Mouse (Mus musculus): ENCODE measurements around the gene Fli1.

Fli1 gene

GRCm38 (mm10) chr9:32450161-32450560 lies 92.5 kb downstream of the Fli1 start:
- no peak for DNase-seq

GRCm38 (mm10) chr9:32448766-32449165 lies 93.9 kb downstream of the Fli1 start:
- no peak for DNase-seq

- DNase-seq = peak; percentile 32
These were observed 96.9 kb downstream of the Fli1 start for GRCm38 (mm10) chr9:32445789-32446188.

- no peak for DNase-seq
These were observed 98.0 kb downstream of the Fli1 start for GRCm38 (mm10) chr9:32444453-32445201.

GRCm38 (mm10) chr9:32443817-32444216 lies 98.8 kb downstream of the Fli1 start:
- no peak for DNase-seq

GRCm38 (mm10) chr9:32443115-32443514 lies 99.5 kb downstream of the Fli1 start:
- DNase-seq = no peak

GRCm38 (mm10) chr9:32434241-32435213 lies 108.1 kb downstream of the Fli1 start:
- DNase-seq = no peak

- DNase-seq = peak; percentile 61
These were observed 111.6 kb downstream of the Fli1 start for GRCm38 (mm10) chr9:32431061-32431460.

- no peak for DNase-seq
These were observed 117.3 kb downstream of the Fli1 start for GRCm38 (mm10) chr9:32425321-32425720.

GRCm38 (mm10) chr9:32420711-32421110 lies 122.0 kb downstream of the Fli1 start:
- DNase-seq = no peak

GRCm38 (mm10) chr9:32417466-32418116 lies 125.1 kb downstream of the Fli1 start:
- no peak for DNase-seq

GRCm38 (mm10) chr9:32415952-32416351 lies 126.7 kb downstream of the Fli1 start:
- no peak for DNase-seq

- no peak for DNase-seq
These were observed 127.7 kb downstream of the Fli1 start for GRCm38 (mm10) chr9:32414956-32415355.

GRCm38 (mm10) chr9:32412836-32413580 lies 129.7 kb downstream of the Fli1 start:
- DNase-seq = no peak

GRCm38 (mm10) chr9:32411507-32411906 lies 131.2 kb downstream of the Fli1 start:
- peak; percentile 58 for DNase-seq

GRCm38 (mm10) chr9:32410671-32411070 lies 132.0 kb downstream of the Fli1 start:
- no peak for DNase-seq

GRCm38 (mm10) chr9:32409060-32409961 lies 133.3 kb downstream of the Fli1 start:
- peak; percentile 75 for DNase-seq

- DNase-seq = no peak
These were observed 134.0 kb downstream of the Fli1 start for GRCm38 (mm10) chr9:32408730-32409059.

GRCm38 (mm10) chr9:32405191-32405925 lies 137.3 kb downstream of the Fli1 start:
- DNase-seq = peak; percentile 85

- DNase-seq = peak; percentile 85
These were observed 141.9 kb downstream of the Fli1 start for GRCm38 (mm10) chr9:32400662-32401161.

GRCm38 (mm10) chr9:32400212-32400611 lies 142.4 kb downstream of the Fli1 start:
- no peak for DNase-seq

Measured in kidney, postnatal 14 days (tissue).